Mouse (Mus musculus) urinary bladder, postnatal 14 days (tissue): Measurements from ENCODE around the gene Naa60.
A peak's percentile ranks its signal among the peaks of the same experiment; 100 is the strongest.

ENCODE experiments used
- DNase-seq: peaks from one replicate; pipeline ENCODE4 v3.0.0; 2021; ENCODE audit warnings: low spot score

Gene Naa60

GRCm38 (mm10) chr16:3891621-3892295 lies 19.6 kb downstream of the Naa60 start:
- no peak for DNase-seq

- DNase-seq = no peak
These were observed 21.6 kb downstream of the Naa60 start for GRCm38 (mm10) chr16:3893739-3894138.

- peak; percentile 55 for DNase-seq
These were observed 23.1 kb downstream of the Naa60 start for GRCm38 (mm10) chr16:3895173-3895792.

- no peak for DNase-seq
These were observed 23.9 kb downstream of the Naa60 start for GRCm38 (mm10) chr16:3896046-3896445.

- no peak for DNase-seq
These were observed 24.4 kb downstream of the Naa60 start for GRCm38 (mm10) chr16:3896553-3896952.

GRCm38 (mm10) chr16:3907471-3907870 lies 35.3 kb downstream of the Naa60 start:
- DNase-seq = no peak

- DNase-seq = peak; percentile 95
These were observed 36.4 kb downstream of the Naa60 start, which contains the start of the genes 1700037C18Rik and Cluap1 for GRCm38 (mm10) chr16:3908537-3909111. Gene 1700037C18Rik, minus strand, starts transcription at chr16:3908689. Gene Cluap1, plus strand, starts transcription at chr16:3908801.

- DNase-seq = no peak
These were observed 36.9 kb downstream of the Naa60 start for GRCm38 (mm10) chr16:3909118-3909517.

- DNase-seq = no peak
These were observed 48.6 kb downstream of the Naa60 start for GRCm38 (mm10) chr16:3920756-3921155.

GRCm38 (mm10) chr16:3923515-3923914 lies 51.3 kb downstream of the Naa60 start:
- no peak for DNase-seq

- no peak for DNase-seq
These were observed 51.8 kb downstream of the Naa60 start for GRCm38 (mm10) chr16:3923966-3924365.

- DNase-seq = no peak
These were observed 56.4 kb downstream of the Naa60 start for GRCm38 (mm10) chr16:3928582-3928981.

- no peak for DNase-seq
These were observed 57.0 kb downstream of the Naa60 start for GRCm38 (mm10) chr16:3929151-3929550.

- no peak for DNase-seq
These were observed 61.4 kb downstream of the Naa60 start for GRCm38 (mm10) chr16:3933536-3933935.

- no peak for DNase-seq
These were observed 61.9 kb downstream of the Naa60 start for GRCm38 (mm10) chr16:3934091-3934490.

GRCm38 (mm10) chr16:3934701-3935100 lies 62.5 kb downstream of the Naa60 start:
- no peak for DNase-seq

GRCm38 (mm10) chr16:3951141-3951540 lies 79.0 kb downstream of the Naa60 start:
- no peak for DNase-seq
